Mouse (Mus musculus) right cerebral cortex, adult 18-20 months (tissue): ENCODE measurements around the gene Evi5.
"Not testable (repeated sequence)": the region's sequence is repeated elsewhere in the genome, so short reads cannot be mapped to it uniquely, and the experiment has no call there.

Source experiments
- DNase-seq: peaks from one replicate; pipeline ENCODE4 v3.0.0; 2022; ENCODE audit warnings: mixed read lengths

Evi5 gene

GRCm38 (mm10) chr5:107874561-107875260 lies at the start of gene Evi5:
Gene Evi5, minus strand, starts transcription at chr5:107875107.
- peak; percentile 20 for DNase-seq

- DNase-seq = no peak
Measured at GRCm38 (mm10) chr5:107924564-107924963, 49.7 kb upstream of the Evi5 start.

- DNase-seq = no peak
Measured at GRCm38 (mm10) chr5:107922836-107923235, 47.9 kb upstream of the Evi5 start.

DNA sequence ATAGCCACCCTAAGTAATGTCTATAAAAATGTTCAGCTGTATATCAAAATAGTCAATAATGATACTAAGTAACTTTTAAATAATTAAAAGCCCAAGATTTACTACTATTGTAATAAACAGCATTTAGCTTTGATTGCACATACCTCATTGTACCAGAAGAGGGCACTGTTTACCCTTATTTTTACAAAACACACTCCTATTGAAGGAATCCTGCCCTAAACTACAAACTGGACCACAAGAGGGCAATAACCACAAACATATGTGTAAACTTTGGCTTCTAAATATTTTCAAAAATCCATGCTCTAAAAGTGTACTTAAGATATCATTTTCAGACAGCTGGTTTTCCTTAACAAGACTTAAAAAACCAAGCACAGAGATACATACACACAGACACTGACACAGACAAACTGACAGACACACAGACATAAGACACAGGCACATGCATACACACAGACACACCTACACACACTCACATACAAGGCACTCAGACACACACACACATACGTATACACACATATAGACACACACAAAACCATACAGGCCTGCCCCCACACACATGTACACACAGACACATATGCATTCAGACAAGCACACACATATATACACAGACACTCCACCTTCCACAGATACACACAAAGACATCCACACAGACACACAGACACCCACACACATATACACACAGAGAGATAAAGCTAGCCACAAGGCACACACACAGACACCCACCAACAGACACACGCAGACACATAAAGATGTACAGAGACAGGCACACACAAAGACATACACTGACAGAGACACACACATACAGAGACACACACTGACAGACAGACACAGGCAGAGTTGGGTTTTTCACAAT lies 46.7 kb upstream of the Evi5 start:
- DNase-seq = peak; percentile 40

- no peak for DNase-seq
Measured at GRCm38 (mm10) chr5:107915280-107915679, 40.4 kb upstream of the Evi5 start.

DNA sequence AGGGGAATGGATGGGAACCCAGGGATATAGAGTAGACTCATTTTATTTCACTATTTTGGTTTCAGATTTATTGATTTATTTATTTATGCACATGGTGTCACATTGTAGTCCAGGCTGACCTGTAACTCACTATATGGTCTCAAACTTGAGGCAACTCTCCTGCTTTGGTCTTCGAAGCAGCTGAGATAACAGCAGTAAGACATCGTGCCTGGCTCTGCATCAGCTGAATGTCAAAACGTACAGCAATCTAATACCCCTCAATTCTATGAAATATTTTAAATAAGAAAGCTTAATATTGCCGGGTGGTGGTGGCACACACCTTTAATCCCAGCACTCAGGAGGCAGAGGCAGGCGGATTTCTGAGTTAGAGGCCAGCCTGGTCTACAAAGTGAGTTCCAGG lies 36.1 kb upstream of the Evi5 start:
- no peak for DNase-seq

DNA sequence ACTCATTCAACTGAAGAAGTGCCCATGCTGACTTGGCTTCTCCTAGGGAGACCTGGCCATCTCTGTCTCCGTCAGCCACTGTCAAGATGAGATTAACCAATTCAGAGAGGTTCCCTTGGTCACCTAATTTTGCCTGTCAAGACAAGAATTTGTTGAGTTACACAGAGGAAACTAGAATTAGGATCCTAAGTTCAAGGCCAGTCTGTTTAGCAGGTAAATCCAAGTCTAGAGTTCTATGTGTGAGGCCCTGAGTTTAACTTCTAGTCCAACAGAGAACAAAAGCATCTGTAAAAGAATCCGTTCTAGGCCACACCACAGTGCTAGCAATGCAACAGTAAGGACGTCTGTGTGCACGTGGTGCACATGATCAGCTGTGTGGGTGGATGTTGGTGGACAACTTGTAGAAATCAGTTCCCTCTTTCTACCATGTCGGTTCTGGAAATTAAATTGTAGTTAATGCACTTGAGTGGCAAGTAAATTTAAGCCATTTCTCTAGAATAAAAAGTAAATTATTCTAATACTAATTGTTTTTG lies 35.2 kb upstream of the Evi5 start:
- no peak for DNase-seq

DNA sequence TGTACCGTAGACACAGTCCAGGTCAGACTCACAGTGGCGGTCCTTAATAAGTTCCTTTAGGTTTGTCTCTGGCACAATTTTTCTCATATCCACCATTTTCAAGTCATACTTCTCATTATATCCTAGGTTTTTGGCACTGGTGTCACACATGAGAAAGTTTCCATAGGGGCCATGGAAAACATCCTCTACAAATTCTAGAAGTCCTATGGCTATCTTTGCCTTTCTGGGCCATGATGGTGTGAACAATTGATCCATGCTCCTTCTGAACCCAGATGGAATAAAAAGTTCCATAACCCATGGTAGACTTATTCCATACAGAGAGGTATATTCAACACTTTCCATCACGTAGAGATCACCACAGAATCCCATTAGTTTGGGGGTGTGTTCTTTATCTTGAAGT lies 34.8 kb upstream of the Evi5 start:
- DNase-seq = no peak

GRCm38 (mm10) chr5:107908514-107909110 lies 33.7 kb upstream of the Evi5 start:
- no peak for DNase-seq

- no peak for DNase-seq
Measured at GRCm38 (mm10) chr5:107904325-107904724, 29.4 kb upstream of the Evi5 start.

GRCm38 (mm10) chr5:107901014-107901615 lies 26.2 kb upstream of the Evi5 start:
- DNase-seq = no peak

DNA sequence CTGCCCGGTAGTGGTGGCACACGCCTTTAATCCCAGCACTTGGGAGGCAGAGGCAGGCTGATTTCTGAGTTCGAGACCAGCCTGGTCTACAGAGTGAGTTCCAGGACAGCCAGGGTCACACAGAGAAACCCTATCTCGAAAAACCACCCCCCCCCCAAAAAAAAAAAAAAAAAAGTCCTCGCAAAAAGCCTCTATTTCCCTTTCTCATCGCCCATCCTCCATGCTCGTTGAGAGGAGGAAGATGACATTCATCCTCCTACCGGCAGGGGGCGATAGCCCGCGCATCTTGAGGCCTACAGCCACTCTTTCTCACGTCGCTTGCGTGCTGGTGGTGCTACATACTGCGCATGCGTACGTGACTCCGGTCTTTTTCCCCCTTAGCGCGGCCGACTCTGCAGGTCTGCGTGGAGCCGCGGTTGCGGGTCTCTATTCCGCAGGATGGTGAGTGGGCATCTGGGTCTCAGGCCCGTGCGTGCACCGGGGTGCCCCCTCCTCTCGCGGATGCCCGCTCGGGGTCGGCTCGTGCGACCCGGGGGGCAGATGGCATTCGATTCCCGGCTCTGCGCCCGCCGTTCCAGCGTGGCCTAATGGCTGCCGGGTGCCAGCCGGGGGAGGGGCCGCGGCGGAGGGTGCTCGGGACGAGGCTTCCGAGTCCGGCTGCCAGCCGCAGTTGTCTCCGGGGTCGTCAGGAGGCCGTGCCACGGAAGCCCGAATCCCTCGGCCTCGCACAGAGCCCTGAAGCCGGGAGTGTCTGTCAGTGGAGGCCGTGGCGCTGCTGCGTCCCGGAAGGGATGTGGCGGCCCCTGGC lies 25.5 kb upstream of the Evi5 start, which contains the start of gene Rpl5:
Gene Rpl5, plus strand, starts transcription at position 297 of the 808 bp plus-strand sequence.
- peak; percentile 94 for DNase-seq

- DNase-seq = no peak
Measured at GRCm38 (mm10) chr5:107896265-107896664, 21.4 kb upstream of the Evi5 start.

GRCm38 (mm10) chr5:107894676-107895075 lies 19.8 kb upstream of the Evi5 start:
- no peak for DNase-seq

DNA sequence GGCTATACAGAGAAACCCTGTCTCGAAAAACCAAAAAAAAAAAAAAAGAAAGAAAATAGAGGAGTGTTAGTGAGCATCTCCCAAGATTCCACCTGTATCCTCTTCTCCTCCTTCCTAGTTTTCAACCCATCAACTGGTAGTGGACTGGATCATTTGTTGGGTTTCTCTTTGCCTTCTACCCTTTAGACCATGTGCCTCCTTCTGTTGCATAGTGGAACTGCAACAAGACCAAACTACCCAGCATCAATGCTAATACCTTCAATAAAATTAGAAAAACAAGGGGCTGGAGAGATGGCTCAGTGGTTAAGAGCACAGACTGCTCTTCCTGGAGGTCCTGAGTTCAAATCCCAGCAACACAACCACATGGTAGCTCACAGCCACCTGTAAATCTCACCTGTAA lies 16.6 kb upstream of the Evi5 start:
- DNase-seq = not testable (repeated sequence)

GRCm38 (mm10) chr5:107889994-107890888 lies 15.3 kb upstream of the Evi5 start:
- DNase-seq = no peak

DNA sequence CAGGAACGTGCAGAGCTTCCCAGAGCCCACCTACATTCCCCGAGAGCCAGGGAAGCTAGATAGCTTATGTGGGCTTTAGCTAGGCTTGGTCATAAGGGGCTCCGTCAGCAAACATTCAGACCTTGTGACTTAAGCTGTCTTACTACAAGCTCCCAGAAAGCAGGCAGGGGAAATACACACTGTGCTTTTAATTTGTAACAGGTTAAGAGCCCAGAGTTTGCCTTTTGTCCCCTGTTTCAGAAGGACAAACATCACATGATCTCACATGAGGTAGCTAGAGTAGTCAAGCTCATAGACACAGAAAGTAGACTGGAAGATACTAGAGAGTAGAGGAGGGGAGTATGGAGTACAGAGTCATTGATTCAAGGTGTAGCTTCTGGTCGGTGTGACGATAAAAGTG lies 5.8 kb upstream of the Evi5 start:
- no peak for DNase-seq

DNA sequence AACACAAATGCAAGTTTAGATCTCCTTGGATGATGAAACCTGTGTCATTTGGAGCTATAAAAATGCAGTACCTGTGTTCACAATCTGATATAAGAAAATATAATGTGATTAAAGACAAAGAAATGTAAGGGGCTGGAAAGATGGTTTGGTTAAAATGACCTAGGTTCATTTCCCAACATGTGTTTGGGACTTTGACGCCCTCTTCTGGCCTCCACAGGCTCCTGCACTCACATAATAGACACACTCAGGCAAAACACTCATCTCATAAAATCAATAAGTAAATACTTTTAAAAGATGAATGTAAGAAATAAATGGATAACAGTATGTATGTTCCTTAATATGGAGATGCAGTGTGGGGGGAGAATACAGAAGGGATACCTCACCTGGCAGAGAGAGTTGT lies 2.1 kb upstream of the Evi5 start:
- no peak for DNase-seq

DNA sequence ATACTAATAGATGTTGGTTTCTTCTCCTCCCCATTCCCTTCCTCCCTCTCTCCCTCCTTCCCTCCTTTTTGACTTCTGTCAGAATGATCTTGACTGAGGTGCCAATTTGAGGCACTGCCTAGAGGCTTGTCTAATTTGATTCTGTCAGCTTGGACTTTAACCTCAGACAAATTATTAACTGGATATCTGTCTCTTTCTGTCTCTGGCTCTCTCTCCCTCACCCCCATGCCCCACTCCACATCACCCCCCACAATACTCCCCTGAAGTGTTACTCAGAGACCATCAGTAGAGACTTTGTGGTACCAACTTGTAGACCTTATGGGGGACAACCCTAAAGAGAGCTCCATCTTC lies 329 bp upstream of the Evi5 start:
- no peak for DNase-seq

- DNase-seq = peak; percentile 24
Measured at GRCm38 (mm10) chr5:107873886-107874302, 1.0 kb downstream of the Evi5 start.

DNA sequence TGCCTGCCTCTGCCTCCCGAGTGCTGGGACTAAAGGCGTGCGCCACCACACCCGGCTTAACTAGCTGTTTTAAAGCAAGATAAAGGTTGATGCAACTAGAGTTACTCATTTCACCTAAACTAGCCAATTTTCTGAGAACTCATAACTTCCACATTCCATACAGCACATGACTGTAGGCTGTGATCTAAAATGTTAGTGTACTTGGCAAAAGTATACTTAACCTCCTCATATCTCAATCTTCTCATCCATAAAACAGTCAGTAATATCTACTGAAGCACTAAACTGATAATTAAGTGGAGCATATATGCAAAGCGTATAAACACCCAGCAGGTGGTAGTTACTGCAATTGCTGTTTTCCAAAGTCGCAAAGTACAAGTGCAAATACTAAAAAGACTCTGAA lies 1.6 kb downstream of the Evi5 start:
- no peak for DNase-seq
